Mouse (Mus musculus) stomach, embryonic 14.5 days (tissue): ENCODE measurements at regions not wholly inside any gene's neighbourhood (a gene's known extent, or its start where the extent isn't known, plus 50 kb on each side); places are given as distances from the start of the nearest gene placed in this dataset.

ENCODE experiments used
- ATAC-seq: fragments of 200-750 bp; cut with Nextera tagmentation; 2 replicates; pipeline ENCODE4 v1.8.0; 2017; ENCODE audit warnings: low read depth, moderate TSS enrichment; ENCODE audit not compliant: insufficient number of reproducible peaks, insufficient read depth, low FRiP score
- H3K27ac ChIP-seq: fragments of 300-500 bp; sonication (generic); 2 replicates; pipeline ENCODE4 v1.5.1; 2014; ENCODE audit warnings: mild to moderate bottlenecking, low read length, moderate library complexity, mixed read lengths
- H3K27me3 ChIP-seq: fragments of 300-500 bp; sonication (generic); 2 replicates; pipeline ENCODE4 v1.6.1; 2014; ENCODE audit warnings: low read length, control low read depth, mixed read lengths; ENCODE audit not compliant: control insufficient read depth, insufficient read depth
- H3K36me3 ChIP-seq: fragments of 300-500 bp; sonication (generic); 2 replicates; pipeline ENCODE4 v1.6.1; 2014; ENCODE audit warnings: mild to moderate bottlenecking, control low read depth, low read length, moderate library complexity, mixed read lengths; ENCODE audit not compliant: control insufficient read depth, insufficient read depth
- H3K4me1 ChIP-seq: fragments of 300-500 bp; sonication (generic); 2 replicates; pipeline ENCODE4 v1.6.1; 2014; ENCODE audit warnings: low read length, control low read depth, mixed read lengths; ENCODE audit not compliant: control insufficient read depth, insufficient read depth
- H3K4me2 ChIP-seq: fragments of 300-500 bp; sonication (generic); replicated peaks from 2 replicates; pipeline ENCODE4 v1.6.1; 2014; ENCODE audit warnings: low read depth, low read length, control low read depth
- H3K4me3 ChIP-seq: fragments of 300-500 bp; sonication (generic); 2 replicates; pipeline ENCODE4 v1.5.1; 2014; ENCODE audit warnings: low read depth, low read length, control low read depth
- H3K9ac ChIP-seq: fragments of 300-500 bp; sonication (generic); replicated peaks from 2 replicates; pipeline ENCODE4 v1.6.1; 2014; ENCODE audit warnings: low read depth, mild to moderate bottlenecking, control low read depth, low read length, moderate library complexity, mixed read lengths
- H3K9me3 ChIP-seq: fragments of 300-500 bp; sonication (generic); 2 replicates; pipeline ENCODE4 v1.6.1; 2016; ENCODE audit warnings: low read depth, low read length, control low read depth; ENCODE audit not compliant: control insufficient read depth
- WGBS: fragments of 180-500 bp; shearing (Covaris S2); extraction: QIAGEN DNeasy Blood & Tissue Kit; methylation state at CpG from one replicate; pipeline ENCODE4 v1.1.7; 2014; 5-methylcytosine and 5-hydroxymethylcytosine counted together

GRCm38 (mm10) chr13:5440454-5440853 lies 420.8 kb upstream of the Klf6 start:
- Histone ChIP-seq H3K9me3 (no peaks in the 10 kb centered on the region), H3K27ac (no peak overlapping the region), H3K4me2 (no peak overlapping the region), H3K4me3 (no peak overlapping the region), H3K4me1 (no peaks in the 10 kb centered on the region), H3K27me3 (no peaks in the 10 kb centered on the region), H3K36me3 (no peaks in the 10 kb centered on the region), H3K9ac (no peak overlapping the region)
- WGBS: 72% methylated on average over 4 of the region's 4 CpGs
- ATAC-seq: no peak

- no peak overlapping the region for H3K27ac ChIP-seq
- H3K4me1 ChIP-seq: no peaks in the 10 kb centered on the region
- H3K27me3 ChIP-seq: no peaks in the 10 kb centered on the region
- WGBS: 80% methylated on average over 5 of the region's 5 CpGs
- ATAC-seq: no peak
- no peaks in the 10 kb centered on the region for H3K9me3 ChIP-seq
- no peak overlapping the region for H3K9ac ChIP-seq
- no peak overlapping the region for H3K4me2 ChIP-seq
- no peak overlapping the region for H3K4me3 ChIP-seq
- no peaks in the 10 kb centered on the region for H3K36me3 ChIP-seq
Measured at GRCm38 (mm10) chr13:5444759-5445478, 416.4 kb upstream of the Klf6 start.

- 59% methylated on average over 1 of the region's 1 CpGs for WGBS
- H3K4me3 ChIP-seq: no peak overlapping the region
- ATAC-seq: no peak
- H3K9me3 ChIP-seq: no peaks in the 10 kb centered on the region
- no peak overlapping the region for H3K4me2 ChIP-seq
- H3K4me1 ChIP-seq: no peaks in the 10 kb centered on the region
- no peaks in the 10 kb centered on the region for H3K36me3 ChIP-seq
- no peaks in the 10 kb centered on the region for H3K27me3 ChIP-seq
- H3K9ac ChIP-seq: no peak overlapping the region
- no peak overlapping the region for H3K27ac ChIP-seq
Measured at GRCm38 (mm10) chr13:5448601-5449000, 412.7 kb upstream of the Klf6 start.

- 77% methylated on average over 2 of the region's 2 CpGs for WGBS
- H3K4me1 ChIP-seq: no peaks in the 10 kb centered on the region
- H3K4me2 ChIP-seq: no peak overlapping the region
- H3K4me3 ChIP-seq: no peak overlapping the region
- no peaks in the 10 kb centered on the region for H3K9me3 ChIP-seq
- ATAC-seq: no peak
- no peaks in the 10 kb centered on the region for H3K27me3 ChIP-seq
- no peaks in the 10 kb centered on the region for H3K36me3 ChIP-seq
- H3K9ac ChIP-seq: no peak overlapping the region
- H3K27ac ChIP-seq: no peak overlapping the region
Measured at GRCm38 (mm10) chr13:5480779-5481178, 380.5 kb upstream of the Klf6 start.

- H3K4me3 ChIP-seq: no peak overlapping the region
- no peak for ATAC-seq
- H3K36me3 ChIP-seq: no peaks in the 10 kb centered on the region
- 52% methylated on average over 1 of the region's 1 CpGs for WGBS
- no peak overlapping the region for H3K9ac ChIP-seq
- H3K4me1 ChIP-seq: no peaks in the 10 kb centered on the region
- no peaks in the 10 kb centered on the region for H3K27me3 ChIP-seq
- no peak overlapping the region for H3K27ac ChIP-seq
- no peaks in the 10 kb centered on the region for H3K9me3 ChIP-seq
- H3K4me2 ChIP-seq: no peak overlapping the region
Measured at GRCm38 (mm10) chr13:5492266-5492665, 369.0 kb upstream of the Klf6 start.

GRCm38 (mm10) chr13:5497535-5497934 lies 363.7 kb upstream of the Klf6 start:
- H3K9me3 ChIP-seq: no peaks in the 10 kb centered on the region
- ATAC-seq: no peak
- no peaks in the 10 kb centered on the region for H3K4me1 ChIP-seq
- no peak overlapping the region for H3K27ac ChIP-seq
- H3K4me2 ChIP-seq: no peak overlapping the region
- no peak overlapping the region for H3K9ac ChIP-seq
- no peaks in the 10 kb centered on the region for H3K36me3 ChIP-seq
- H3K4me3 ChIP-seq: no peak overlapping the region
- H3K27me3 ChIP-seq: no peaks in the 10 kb centered on the region

GRCm38 (mm10) chr13:5511784-5512183 lies 349.5 kb upstream of the Klf6 start:
- Histone ChIP-seq H3K4me2 (no peak overlapping the region), H3K36me3 (no peaks in the 10 kb centered on the region), H3K27me3 (no peaks in the 10 kb centered on the region), H3K9ac (no peak overlapping the region), H3K4me3 (no peak overlapping the region), H3K27ac (no peak overlapping the region), H3K9me3 (no peaks in the 10 kb centered on the region), H3K4me1 (no peaks in the 10 kb centered on the region)
- no peak for ATAC-seq

- WGBS: 57% methylated on average over 2 of the region's 2 CpGs
- ATAC-seq: no peak
- Histone ChIP-seq H3K27ac (no peak overlapping the region), H3K9me3 (no peaks in the 10 kb centered on the region), H3K27me3 (no peaks in the 10 kb centered on the region), H3K4me2 (no peak overlapping the region), H3K9ac (no peak overlapping the region), H3K36me3 (no peaks in the 10 kb centered on the region), H3K4me1 (no peaks in the 10 kb centered on the region), H3K4me3 (no peak overlapping the region)
Measured at GRCm38 (mm10) chr13:5515552-5515951, 345.7 kb upstream of the Klf6 start.

- Histone ChIP-seq H3K4me1 (no peaks in the 10 kb centered on the region), H3K9ac (no peak overlapping the region), H3K27ac (no peak overlapping the region), H3K4me2 (no peak overlapping the region), H3K4me3 (no peak overlapping the region), H3K9me3 (no peaks in the 10 kb centered on the region), H3K36me3 (no peaks in the 10 kb centered on the region), H3K27me3 (no peaks in the 10 kb centered on the region)
- 89% methylated on average over 2 of the region's 2 CpGs for WGBS
- no peak for ATAC-seq
Measured at GRCm38 (mm10) chr13:5516088-5516487, 345.2 kb upstream of the Klf6 start.
